Mouse (Mus musculus): ENCODE data around the gene Pde6d.

Gene Pde6d

DNA sequence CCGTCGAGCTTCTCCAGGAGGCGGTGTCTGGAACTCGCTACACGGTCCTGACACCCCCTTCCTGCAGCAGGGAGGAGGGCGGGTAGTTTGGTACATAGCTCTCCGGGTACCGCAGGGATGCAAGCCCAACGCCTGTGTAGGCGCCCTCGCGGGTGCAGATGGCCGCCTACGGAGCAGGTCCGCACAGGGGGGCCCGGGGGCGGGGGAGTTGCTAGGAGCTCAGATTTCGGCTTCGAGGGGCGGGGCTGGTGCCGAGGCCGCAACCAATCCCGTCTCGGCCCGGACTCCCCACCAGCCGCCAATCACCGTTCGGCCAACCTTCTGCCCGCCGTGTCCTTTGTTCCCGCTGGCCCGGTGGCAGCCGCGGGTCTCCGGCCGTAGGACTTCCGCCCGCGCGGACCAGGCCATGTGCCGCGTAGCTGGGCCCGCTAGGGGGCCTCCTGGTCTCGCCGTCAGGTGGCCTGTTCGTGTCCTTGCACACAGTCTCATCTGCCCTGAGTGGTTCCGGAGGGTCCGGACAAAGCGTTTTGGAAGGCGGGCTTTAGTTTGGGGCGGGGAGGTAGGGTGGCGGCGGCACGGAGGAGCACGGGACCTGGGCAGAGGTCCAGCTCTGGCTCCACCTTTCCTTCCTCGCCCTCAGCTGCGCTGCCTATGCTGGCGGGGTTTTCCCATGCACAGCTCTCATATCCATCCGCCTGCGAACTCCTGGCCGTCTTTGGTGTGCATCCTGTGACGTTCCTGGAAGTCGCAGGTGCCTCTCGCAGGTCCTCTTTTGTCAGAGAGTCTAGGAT lies 78.3 kb downstream of the Pde6d start:
- peak; percentile 88 to 94 for DNase-seq (ENCODE audit: low spot score in 2 of 2)

DNA sequence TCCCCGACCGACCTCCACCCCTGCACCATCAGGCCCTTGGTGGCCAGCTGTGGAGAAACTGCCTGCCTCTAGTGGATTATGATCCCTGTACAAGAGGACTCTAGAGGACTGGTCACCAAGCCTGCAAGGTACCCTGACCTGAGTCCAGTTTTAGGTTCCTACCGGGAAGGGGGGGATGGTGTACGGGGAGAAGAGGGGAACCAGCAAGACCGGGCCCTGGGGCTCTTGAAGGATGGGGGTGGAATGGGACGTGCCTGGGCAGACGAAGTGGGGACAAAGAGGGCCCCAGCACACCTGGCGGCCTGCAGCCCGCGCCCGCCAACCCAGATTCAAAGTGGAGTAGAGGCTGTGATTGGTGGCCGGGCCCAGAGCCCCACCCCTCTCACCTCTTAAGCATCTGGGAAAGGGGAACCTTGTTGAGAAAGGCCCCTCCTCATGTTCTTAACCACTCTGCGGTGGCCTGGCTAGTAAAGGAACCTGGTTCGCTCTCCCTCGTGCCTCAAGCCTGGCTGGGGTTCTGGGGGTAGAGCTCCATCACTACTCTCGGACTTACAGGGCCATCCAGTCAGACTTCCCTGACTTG lies 79.2 kb downstream of the Pde6d start:
- peak in 1 of 2 experiments; percentile 31 for DNase-seq (ENCODE audit: low spot score in 2 of 2)

DNA sequence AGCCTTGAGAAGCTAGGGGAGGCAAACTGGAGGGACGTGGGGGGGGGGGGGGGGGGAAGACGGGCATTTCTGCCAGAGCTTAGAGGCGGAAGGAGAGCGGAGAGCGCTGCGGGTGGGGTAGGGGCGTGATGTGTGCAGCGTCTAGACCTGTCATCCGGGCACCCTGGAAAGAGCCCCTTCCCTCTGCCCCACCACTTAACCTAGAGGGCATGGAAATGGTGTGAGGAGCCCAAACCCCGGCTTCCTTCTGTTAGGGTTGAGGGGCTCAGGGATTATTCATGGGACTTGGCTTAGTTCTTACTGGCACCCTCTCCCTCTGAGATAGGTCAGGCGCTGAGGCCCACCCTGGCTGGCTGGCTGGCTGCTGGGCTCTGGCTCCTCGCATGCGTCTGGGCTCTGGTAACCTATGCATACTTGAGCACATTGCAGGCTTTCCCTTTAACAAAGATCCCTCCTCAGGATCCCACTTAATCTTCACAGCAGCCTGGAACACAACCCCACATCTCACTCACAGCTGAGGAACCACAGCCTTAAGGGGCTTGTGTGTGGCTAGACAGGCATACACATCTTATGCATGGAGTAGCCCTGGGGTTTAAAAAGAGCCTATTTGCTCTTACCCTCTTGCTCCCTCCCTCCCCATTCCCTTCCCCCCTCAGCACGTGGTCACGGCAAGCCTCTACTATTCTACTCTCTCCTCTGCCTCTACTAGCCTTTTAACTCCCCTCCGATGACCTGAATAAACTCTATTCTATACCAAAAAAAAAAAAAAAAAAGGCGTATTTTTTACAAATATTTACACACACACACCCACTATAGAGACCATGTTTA lies 80.0 kb downstream of the Pde6d start:
- no peak for DNase-seq (ENCODE audit: low spot score in 2 of 2)

GRCm38 (mm10) chr1:86501559-86501958 lies 80.9 kb downstream of the Pde6d start:
- DNase-seq (ENCODE audit: low spot score in 2 of 2), result peak; percentile 96 to 97

DNA sequence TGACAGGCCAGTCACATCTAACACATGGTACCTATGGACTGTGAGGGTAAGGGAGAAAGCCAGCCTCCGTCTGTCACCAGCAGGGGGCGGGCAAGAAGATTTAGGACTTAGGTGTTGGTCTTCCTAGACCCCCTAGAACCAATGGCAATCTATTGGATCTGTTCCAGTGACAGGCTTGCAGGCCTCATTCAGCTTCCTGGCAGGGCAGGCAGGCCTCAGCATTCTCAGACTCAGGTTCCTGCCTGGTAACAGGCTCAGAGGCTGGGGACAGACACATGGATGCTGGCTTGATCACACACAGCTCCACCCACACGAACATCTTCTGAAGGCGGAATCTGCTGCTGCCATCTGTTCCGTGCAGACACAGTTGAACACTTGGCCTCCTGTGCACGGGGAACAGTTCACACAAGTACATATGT lies 81.3 kb downstream of the Pde6d start:
- peak in 1 of 2 experiments; percentile 79 for DNase-seq (ENCODE audit: low spot score in 2 of 2)

GRCm38 (mm10) chr1:86500681-86501080 lies 81.7 kb downstream of the Pde6d start:
- no peak for DNase-seq (ENCODE audit: low spot score in 2 of 2)

DNA sequence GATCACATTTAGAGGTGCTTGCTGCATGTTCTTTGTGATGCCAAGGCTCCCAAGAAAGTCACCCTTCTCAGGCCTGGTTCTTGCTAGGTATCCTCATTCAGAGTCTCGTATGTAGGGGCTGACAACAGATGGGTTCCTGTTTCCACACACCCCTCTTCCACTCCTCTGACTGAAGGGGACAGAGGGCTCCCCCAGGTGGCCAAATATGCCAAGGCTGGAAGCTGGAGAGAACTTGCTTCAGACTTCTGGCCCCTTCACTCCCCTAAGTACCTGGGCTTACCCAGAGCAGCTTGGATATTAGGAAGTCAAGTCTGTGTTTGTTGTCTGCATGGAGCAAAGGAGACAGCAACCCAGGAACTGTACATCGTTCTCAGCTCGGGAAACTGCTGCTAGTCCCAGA lies 82.5 kb downstream of the Pde6d start:
- DNase-seq (ENCODE audit: low spot score in 2 of 2), result peak in 1 of 2 experiments; percentile 66

DNA sequence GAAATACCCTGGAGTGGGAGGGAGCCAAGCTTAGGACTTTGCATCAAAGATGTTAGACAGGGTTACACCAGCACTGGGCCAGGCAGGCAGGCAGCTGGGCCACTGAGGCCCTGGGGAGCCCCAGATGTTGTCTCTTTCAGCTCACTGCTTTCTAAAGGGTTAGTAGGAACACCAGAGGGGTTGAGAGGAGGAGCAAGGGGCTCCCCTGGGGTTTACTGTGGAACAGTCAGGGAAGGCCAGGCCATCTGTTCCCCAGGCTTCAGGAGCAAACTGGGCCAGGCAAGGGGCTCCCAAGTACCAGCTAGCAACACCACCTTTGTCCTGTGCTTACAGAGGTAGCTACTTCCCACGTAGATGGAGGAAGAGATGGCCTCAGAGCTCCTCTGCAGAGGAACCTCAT lies 83.8 kb downstream of the Pde6d start:
- DNase-seq (ENCODE audit: low spot score in 2 of 2), result no peak

DNA sequence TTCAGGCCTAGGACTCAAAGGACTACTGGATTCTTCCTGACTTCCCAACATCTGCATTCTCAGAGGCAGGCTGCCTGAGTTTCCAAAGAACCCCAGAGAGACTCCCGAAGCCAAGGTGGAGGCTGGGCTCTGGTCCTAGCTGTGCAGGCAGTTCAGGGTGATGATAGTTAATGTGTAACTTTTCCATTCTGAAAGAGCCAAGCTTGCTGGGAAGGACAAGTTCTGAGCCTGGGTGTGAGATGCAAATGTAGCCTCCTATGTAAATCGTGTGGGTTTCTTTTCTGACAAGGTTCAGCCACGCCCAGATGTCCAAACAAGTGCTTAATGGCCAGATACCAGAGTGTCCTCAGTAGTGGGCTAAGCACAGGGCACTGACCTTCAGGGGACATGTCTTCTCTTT lies 84.4 kb downstream of the Pde6d start:
- DNase-seq (ENCODE audit: low spot score in 2 of 2), result no peak

- no peak for DNase-seq (ENCODE audit: low spot score in 2 of 2)
These were observed 85.1 kb downstream of the Pde6d start for GRCm38 (mm10) chr1:86497361-86497760.

DNA sequence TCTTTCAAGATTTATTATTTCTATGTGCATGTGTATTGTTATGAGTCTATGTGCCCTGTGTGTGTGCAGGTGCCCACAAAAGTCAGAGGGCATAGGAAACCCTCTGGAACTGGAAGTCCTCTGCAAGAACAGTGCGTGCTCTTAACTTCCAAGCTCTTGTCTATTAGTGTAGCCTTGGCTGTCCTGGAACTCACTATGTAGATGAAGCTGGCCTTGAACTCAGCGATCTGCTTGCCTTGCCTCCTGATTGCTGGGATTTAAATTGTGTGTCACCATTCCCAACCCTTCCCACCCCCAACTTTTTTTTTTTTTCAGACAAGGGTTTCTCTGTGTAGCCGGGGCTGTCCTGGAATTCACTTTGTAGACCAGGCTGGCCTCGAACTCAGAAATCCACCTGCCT lies 86.1 kb downstream of the Pde6d start:
- DNase-seq (ENCODE audit: low spot score in 2 of 2), result no peak

DNA sequence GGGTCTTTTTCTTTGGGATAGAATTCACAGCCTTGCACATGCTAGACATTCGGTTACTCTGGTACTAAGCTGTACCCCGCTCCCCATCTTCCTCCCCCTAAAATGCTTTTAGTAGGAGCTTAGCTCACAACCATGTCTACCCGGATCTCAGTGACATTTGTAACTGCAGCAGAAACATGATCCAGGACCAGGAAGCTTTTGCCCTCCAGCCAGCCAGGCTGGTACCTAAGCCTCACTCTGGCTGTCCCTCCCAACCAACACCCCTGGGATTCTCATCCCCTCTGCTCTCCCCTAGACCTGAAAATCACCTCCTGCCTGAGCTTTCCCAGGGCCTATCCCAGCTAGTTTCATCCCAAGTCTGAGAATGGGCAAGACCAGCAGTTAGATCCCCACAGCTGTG lies 88.6 kb downstream of the Pde6d start:
- DNase-seq (ENCODE audit: low spot score in 2 of 2), result no peak
